In the genomic region with DNA sequence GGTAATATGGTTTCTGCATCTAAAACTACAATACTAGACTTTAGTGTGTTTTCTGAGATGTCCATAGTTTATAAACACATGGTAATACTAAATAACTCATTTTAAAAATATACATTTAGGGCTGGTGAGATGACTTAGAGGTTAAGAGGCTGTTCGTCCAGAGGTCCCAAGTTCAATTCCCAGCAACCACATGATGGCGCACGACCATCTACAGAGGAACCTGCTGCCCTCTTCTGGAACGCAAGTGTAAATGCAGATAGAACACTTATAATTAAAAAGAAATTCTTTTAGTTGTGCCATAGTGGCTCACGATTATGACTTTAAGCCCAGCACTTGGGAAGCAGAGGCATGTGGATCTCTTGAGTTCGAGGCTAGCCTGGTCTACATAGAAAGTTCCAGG, we compare ENCODE assay signal across 8 mouse cellular contexts. TPM values are rescaled to one million over a fixed set of nuclear protein-coding genes. Genes with fewer than 3 reads are reported as not detected.
DNase-seq lines count a peak whose midpoint lies in the region; ATAC-seq lines count a peak whose summit lies in the region.

No protein-coding gene starts in this region.

- peak; percentile 58 to 65 for DNase-seq in cerebellum, postnatal 10 days
- DNase-seq in cerebellum, adult 8-10 months: no peak
- DNase-seq in right cerebral cortex, postnatal 4 days: peak; percentile 30
- no peak for DNase-seq in right cerebral cortex, adult 18-20 months
- DNase-seq in retina, postnatal 1 day: peak; percentile 52
- no peak for DNase-seq in cerebellum, adult 9-11 months

- 0 out of 2 replicates have a peak, but pooled peaks have one; percentile 23 for ATAC-seq in erythroblast, adult 5-6 weeks (replicated peaks; ENCODE audit: low FRiP score, poor library complexity, severe bottlenecking)
- ATAC-seq in megakaryocyte-erythroid progenitor cell, adult 5-6 weeks (replicated peaks; ENCODE audit: low FRiP score, low TSS enrichment, poor library complexity, severe bottlenecking): no peak

RNA-seq across cellular contexts. Expression of gene Fopnl, which starts 5.8 kb away (rescaled TPM):
- 25.4 and 37.0 TPM in 2 replicates for total RNA-seq in erythroblast, adult 5-6 weeks (2015; ENCODE audit: low replicate concordance)
- 12.0 and 15.2 TPM in 2 replicates for total RNA-seq in erythroblast, adult 5-6 weeks (2017; ENCODE audit: low replicate concordance)
- total RNA-seq in megakaryocyte-erythroid progenitor cell, adult 5-6 weeks (2014; fragmentation: Nextera tagmentation): 60.9 and 92.5 TPM in 2 replicates
- total RNA-seq in megakaryocyte-erythroid progenitor cell, adult 5-6 weeks (2017): 39.4 and 40.3 TPM in 2 replicates

RNA-seq across cellular contexts. Expression of gene Myh11, which starts 20.2 kb away (rescaled TPM):
- not detected in 2 replicates for total RNA-seq in erythroblast, adult 5-6 weeks (2015; ENCODE audit: low replicate concordance)
- total RNA-seq in erythroblast, adult 5-6 weeks (2017; ENCODE audit: low replicate concordance): not detected in 2 replicates
- total RNA-seq in megakaryocyte-erythroid progenitor cell, adult 5-6 weeks (2014; fragmentation: Nextera tagmentation): 0.15 TPM in 1 of 2 replicates, not detected in the other
- 0.09 TPM in 1 of 2 replicates, not detected in the other for total RNA-seq in megakaryocyte-erythroid progenitor cell, adult 5-6 weeks (2017)

RNA-seq across cellular contexts. Expression of gene Abcc1, which starts 50.0 kb away (rescaled TPM):
- 3.6 and 18.3 TPM in 2 replicates for total RNA-seq in erythroblast, adult 5-6 weeks (2015; ENCODE audit: low replicate concordance)
- 3.2 and 5.0 TPM in 2 replicates for total RNA-seq in erythroblast, adult 5-6 weeks (2017; ENCODE audit: low replicate concordance)
- total RNA-seq in megakaryocyte-erythroid progenitor cell, adult 5-6 weeks (2014; fragmentation: Nextera tagmentation): 32.6 and 42.0 TPM in 2 replicates
- 19.1 and 25.8 TPM in 2 replicates for total RNA-seq in megakaryocyte-erythroid progenitor cell, adult 5-6 weeks (2017)

Comparison
In these comparisons a context has a peak if more than half of its experiments do, and no peak if none do; other contexts are left out.
1. DNase-seq: peak in cerebellum, postnatal 10 days (2 of 2), right cerebral cortex, postnatal 4 days (single experiment) and retina, postnatal 1 day (single experiment); none in cerebellum, adult 8-10 months (single experiment), right cerebral cortex, adult 18-20 months (single experiment) and cerebellum, adult 9-11 months (single experiment).